Mouse (Mus musculus) left cerebral cortex, adult 8-10 months (tissue): Measurements from ENCODE around the gene Npr2. TPM values are rescaled to one million over a fixed set of nuclear protein-coding genes. Genes with fewer than 3 reads are reported as not detected.
"Not testable (repeated sequence)": the region's sequence is repeated elsewhere in the genome, so short reads cannot be mapped to it uniquely, and the experiment has no call there.

Source experiments
- DNase-seq, 2 experiments: peaks; one replicate each; pipeline ENCODE4 v3.0.0; 2022; ENCODE audit warnings: low spot score in 2 of 2
- total RNA-seq, 4 experiments: library from RNA; stranded (reverse); gene quantifications; 2 replicates each; pipeline ENCODE4 v1.2.4; 2022

The Npr2 gene
- total RNA-seq, result 10 to 100 TPM; 42.5 to 60.2 (median 56.9) TPM

- DNase-seq, result no peak
These were observed at the start of gene Npr2 for GRCm38 (mm10) chr4:43631046-43631955. Npr2 (plus strand) TSS chr4:43631935.

- no peak for DNase-seq
These were observed 49.5 kb upstream of the Npr2 start for GRCm38 (mm10) chr4:43582241-43582640.

- DNase-seq, result no peak
These were observed 48.3 kb upstream of the Npr2 start for GRCm38 (mm10) chr4:43583421-43583820.

- no peak for DNase-seq
These were observed 47.0 kb upstream of the Npr2 start, which contains the start of gene Msmp for GRCm38 (mm10) chr4:43584444-43585416. Msmp (minus strand) TSS chr4:43584494.

- DNase-seq, result no peak
These were observed 46.1 kb upstream of the Npr2 start for GRCm38 (mm10) chr4:43585682-43586081.

GRCm38 (mm10) chr4:43586411-43586810 is 45.3 kb upstream of the Npr2 start:
- no peak for DNase-seq

GRCm38 (mm10) chr4:43587681-43588080 is 44.1 kb upstream of the Npr2 start:
- DNase-seq, result no peak

- DNase-seq, result no peak
These were observed 40.2 kb upstream of the Npr2 start for GRCm38 (mm10) chr4:43591543-43591942.

- DNase-seq, result no peak
These were observed 39.8 kb upstream of the Npr2 start for GRCm38 (mm10) chr4:43591961-43592360.

GRCm38 (mm10) chr4:43593453-43593852 is 38.3 kb upstream of the Npr2 start:
- no peak for DNase-seq

GRCm38 (mm10) chr4:43596597-43596996 is 35.1 kb upstream of the Npr2 start:
- DNase-seq, result not testable (repeated sequence)

GRCm38 (mm10) chr4:43598200-43598599 is 33.5 kb upstream of the Npr2 start:
- DNase-seq, result no peak

GRCm38 (mm10) chr4:43598650-43599380 is 32.9 kb upstream of the Npr2 start:
- no peak for DNase-seq

GRCm38 (mm10) chr4:43600195-43600934 is 31.4 kb upstream of the Npr2 start:
- DNase-seq, result no peak

- DNase-seq, result no peak
These were observed 27.6 kb upstream of the Npr2 start for GRCm38 (mm10) chr4:43604099-43604498.

GRCm38 (mm10) chr4:43604751-43605685 is 26.7 kb upstream of the Npr2 start:
- no peak for DNase-seq

GRCm38 (mm10) chr4:43612534-43612933 is 19.2 kb upstream of the Npr2 start:
- DNase-seq, result no peak

GRCm38 (mm10) chr4:43613060-43613730 is 18.5 kb upstream of the Npr2 start:
- no peak for DNase-seq
